Mouse (Mus musculus) olfactory bulb, adult 2 months (tissue): ENCODE measurements at regions not wholly inside any gene's neighbourhood (a gene's known extent, or its start where the extent isn't known, plus 50 kb on each side); places are given as distances from the start of the nearest gene placed in this dataset.

Source experiments
- H3K27ac ChIP-seq: fragments of 200-500 bp; 2 replicates; pipeline ENCODE4 v1.5.1; 2012; ENCODE audit warnings: low read depth, low read length; ENCODE audit not compliant: insufficient read depth
- H3K4me1 ChIP-seq: fragments of 200-500 bp; 2 replicates; pipeline ENCODE4 v1.6.1; 2012; ENCODE audit warnings: low read length; ENCODE audit not compliant: control insufficient read depth, insufficient read depth
- H3K4me3 ChIP-seq: fragments of 200-500 bp; 2 replicates; pipeline ENCODE4 v1.5.1; 2012; ENCODE audit warnings: mild to moderate bottlenecking, low read depth, low read length, moderate library complexity; ENCODE audit not compliant: insufficient read depth
- CTCF ChIP-seq: fragments of 200-500 bp; IDR thresholded peaks from 2 replicates; pipeline ENCODE4 v1.5.1; 2012; ENCODE audit warnings: low read depth, mild to moderate bottlenecking, low read length, moderate library complexity; ENCODE audit not compliant: insufficient read depth
- POLR2A ChIP-seq: fragments of 200-500 bp; IDR thresholded peaks from 2 replicates; pipeline ENCODE4 v1.6.1; 2012; ENCODE audit warnings: mild to moderate bottlenecking, low read depth, low read length, moderate library complexity; ENCODE audit not compliant: insufficient read depth
- WGBS: fragments of 180-500 bp; shearing (Covaris S2); methylation state at CpG from one replicate; pipeline ENCODE4 v1.1.7; 2018; 5-methylcytosine and 5-hydroxymethylcytosine counted together

GRCm38 (mm10) chr13:26469343-26469742 lies 300.6 kb downstream of the Hdgfl1 start:
- TF ChIP-seq CTCF = no peak
- TF ChIP-seq POLR2A = no peak
- H3K4me1 ChIP-seq = no peaks in the 10 kb centered on the region
- WGBS = 79% methylated on average over 3 of the region's 3 CpGs
- H3K4me3 ChIP-seq = no peak overlapping the region
- H3K27ac ChIP-seq = no peak overlapping the region

- Histone ChIP-seq H3K27ac (no peak overlapping the region), H3K4me1 (no peaks in the 10 kb centered on the region), H3K4me3 (no peak overlapping the region)
- TF ChIP-seq CTCF (no peak), POLR2A (no peak)
These were observed 302.4 kb downstream of the Hdgfl1 start for GRCm38 (mm10) chr13:26467526-26467925.

GRCm38 (mm10) chr13:26464523-26464922 lies 305.4 kb downstream of the Hdgfl1 start:
- no peak for TF ChIP-seq CTCF
- no peak for TF ChIP-seq POLR2A
- WGBS = 37% methylated on average over 2 of the region's 2 CpGs
- no peak overlapping the region for H3K27ac ChIP-seq
- H3K4me3 ChIP-seq = no peak overlapping the region
- H3K4me1 ChIP-seq = no peaks in the 10 kb centered on the region

- no peaks in the 10 kb centered on the region for H3K4me1 ChIP-seq
- H3K27ac ChIP-seq = no peak overlapping the region
- H3K4me3 ChIP-seq = no peak overlapping the region
- TF ChIP-seq CTCF (no peak), POLR2A (no peak)
These were observed 305.9 kb downstream of the Hdgfl1 start for GRCm38 (mm10) chr13:26464096-26464495.

- Histone ChIP-seq H3K27ac (no peak overlapping the region), H3K4me1 (no peaks in the 10 kb centered on the region), H3K4me3 (no peak overlapping the region)
- no peak for TF ChIP-seq CTCF
- no peak for TF ChIP-seq POLR2A
- 85% methylated on average over 4 of the region's 4 CpGs for WGBS
These were observed 312.3 kb downstream of the Hdgfl1 start for GRCm38 (mm10) chr13:26457487-26458253.

- Histone ChIP-seq H3K27ac (no peak overlapping the region), H3K4me1 (no peaks in the 10 kb centered on the region), H3K4me3 (no peak overlapping the region)
- TF ChIP-seq POLR2A (no peak), CTCF (no peak)
- 93% methylated on average over 4 of the region's 4 CpGs for WGBS
These were observed 343.3 kb downstream of the Hdgfl1 start for GRCm38 (mm10) chr13:26426639-26427038.

- TF ChIP-seq POLR2A = no peak
- TF ChIP-seq CTCF = no peak
- Histone ChIP-seq H3K4me3 (no peak overlapping the region), H3K27ac (no peak overlapping the region), H3K4me1 (no peaks in the 10 kb centered on the region)
- 78% methylated on average over 1 of the region's 1 CpGs for WGBS
These were observed 345.5 kb downstream of the Hdgfl1 start for GRCm38 (mm10) chr13:26424513-26424912.

- TF ChIP-seq POLR2A (no peak), CTCF (no peak)
- Histone ChIP-seq H3K4me3 (no peak overlapping the region), H3K27ac (no peak overlapping the region), H3K4me1 (no peaks in the 10 kb centered on the region)
These were observed 364.2 kb downstream of the Hdgfl1 start for GRCm38 (mm10) chr13:26405757-26406156.

GRCm38 (mm10) chr13:26404707-26405106 lies 365.3 kb downstream of the Hdgfl1 start:
- Histone ChIP-seq H3K27ac (no peak overlapping the region), H3K4me1 (no peaks in the 10 kb centered on the region), H3K4me3 (no peak overlapping the region)
- TF ChIP-seq CTCF = no peak
- WGBS = 86% methylated on average over 2 of the region's 2 CpGs
